Mouse (Mus musculus) megakaryocyte, embryonic 14.5 days (primary cell): Measurements from ENCODE around the gene Nectin1.

Source experiments
- FLI1 ChIP-seq: IDR thresholded peaks from 2 replicates; pipeline ENCODE4 v1.6.1; 2012; ENCODE audit warnings: low read length, inconsistent platforms, mixed read lengths
- GATA1 ChIP-seq: IDR thresholded peaks from 3 replicates; pipeline ENCODE4 v1.6.1; 2012; ENCODE audit warnings: mixed read lengths, low read length, inconsistent platforms, borderline replicate concordance

- no peak for TF ChIP-seq GATA1
- no peak for TF ChIP-seq FLI1
Measured at GRCm38 (mm10) chr9:43843711-43844127, 99.9 kb downstream of the Nectin1 start.
